Mouse (Mus musculus) retina, embryonic 14.5 days (tissue): ENCODE data around the gene Msrb1.
A peak's percentile ranks its signal among the peaks of the same experiment; 100 is the strongest.

ENCODE experiments used
- DNase-seq: peaks from one replicate; pipeline ENCODE4 v3.0.0-alpha.2; 2015; ENCODE audit warnings: low spot score

Msrb1 gene

DNA sequence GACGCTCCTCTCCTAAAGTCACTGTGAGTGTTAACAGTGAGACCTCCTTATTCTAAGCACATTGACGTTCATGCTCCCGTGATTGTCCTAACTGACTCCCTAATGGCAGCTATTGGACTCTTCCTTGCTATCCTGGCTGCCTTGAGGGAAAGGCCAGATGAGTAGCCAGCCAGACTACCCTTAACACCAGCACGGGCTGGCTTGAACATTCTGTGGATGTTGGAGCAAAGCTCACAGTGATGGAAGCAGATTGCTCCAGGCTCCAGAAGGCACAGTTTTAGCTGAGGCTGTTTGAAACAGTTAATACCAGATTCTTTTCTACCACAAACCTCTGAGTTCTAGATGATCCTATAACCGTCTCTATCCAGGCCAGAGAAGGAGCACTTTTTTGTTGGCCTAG is 7.5 kb downstream of the Msrb1 start:
- DNase-seq, result no peak

DNA sequence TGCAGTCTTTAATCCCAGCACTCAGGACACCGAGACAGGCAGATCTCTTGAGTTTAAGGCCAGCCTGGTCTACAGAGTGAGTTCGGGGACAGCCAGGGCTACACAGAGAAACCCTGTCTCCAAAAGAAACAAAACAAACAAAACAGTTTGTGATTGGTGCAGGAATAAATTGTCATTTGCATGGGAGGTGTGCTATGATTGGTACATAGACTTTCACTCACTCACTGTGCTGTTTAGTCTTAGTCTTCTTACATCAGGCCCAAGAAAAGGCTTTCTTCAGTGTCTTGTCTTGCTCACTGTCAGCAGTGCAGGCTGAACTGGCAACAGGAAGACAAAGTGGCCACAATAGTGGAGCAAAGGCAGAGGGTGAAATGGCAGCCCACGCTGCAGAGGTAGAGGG is 7.9 kb downstream of the Msrb1 start:
- no peak for DNase-seq

DNA sequence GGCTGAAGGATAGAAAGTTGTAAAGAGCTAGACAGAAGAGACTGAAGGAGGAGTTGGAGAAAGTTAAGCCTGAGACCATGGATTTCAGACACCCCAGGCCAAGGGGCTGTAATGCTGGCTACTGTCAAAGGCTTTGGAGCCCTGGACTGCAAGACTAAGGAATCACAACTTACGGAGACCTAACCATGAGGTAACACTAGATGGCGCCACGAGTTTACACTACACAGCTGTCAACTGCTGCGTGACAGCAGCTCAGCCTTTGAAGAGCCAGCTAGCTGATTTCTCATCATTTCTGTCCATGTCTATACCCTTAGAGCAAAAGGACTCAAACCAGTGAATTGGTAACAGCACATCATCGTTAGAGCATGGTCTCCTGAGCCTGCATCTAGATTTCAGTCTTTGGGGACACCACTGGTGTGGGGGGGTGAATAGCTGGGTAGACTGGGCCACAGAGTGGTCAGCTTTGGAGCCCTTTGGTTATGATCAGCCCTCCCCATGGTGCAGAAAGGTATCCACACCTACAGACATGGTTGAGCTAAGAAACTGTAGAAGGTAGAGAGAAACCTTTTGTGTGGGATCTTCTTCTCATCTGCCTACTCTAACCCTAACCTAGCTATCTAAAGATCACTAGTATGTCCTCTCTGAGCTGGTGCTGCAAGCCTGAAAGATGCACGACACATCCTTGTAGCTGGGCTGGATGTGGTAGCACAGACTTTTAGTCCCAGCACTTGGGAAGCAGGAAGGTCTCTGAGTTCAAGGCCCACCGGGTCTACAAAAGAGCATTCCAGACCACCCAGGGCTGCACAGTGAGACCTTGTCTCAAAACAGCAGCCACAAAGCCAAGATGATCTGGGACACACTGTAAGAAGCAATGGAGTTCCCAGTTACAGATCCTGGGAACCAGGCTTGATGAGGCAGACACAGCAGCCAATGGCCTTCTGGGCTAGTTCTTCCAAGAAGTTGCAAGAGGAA is 9.4 kb downstream of the Msrb1 start:
- peak; percentile 98 for DNase-seq

DNA sequence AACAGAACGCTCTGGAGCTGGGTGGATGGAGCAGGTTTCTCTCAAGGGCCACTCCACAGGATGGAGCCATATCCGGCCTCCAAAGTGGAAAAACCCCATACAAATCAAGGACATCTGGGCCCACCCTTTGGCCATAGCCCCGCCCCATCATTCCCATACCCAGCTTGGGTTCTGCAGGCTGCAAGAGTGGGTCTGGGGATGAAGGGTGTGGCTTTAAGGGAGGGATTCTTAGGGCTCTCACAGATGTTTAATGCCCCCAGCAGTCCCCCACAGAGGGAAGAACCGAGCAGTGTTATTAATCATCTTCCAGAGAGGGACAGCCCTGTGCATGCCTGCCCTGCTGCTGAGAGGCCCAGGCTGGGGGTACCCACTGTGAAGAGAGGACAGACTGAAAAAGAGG is 10.5 kb downstream of the Msrb1 start:
- DNase-seq, result no peak

DNA sequence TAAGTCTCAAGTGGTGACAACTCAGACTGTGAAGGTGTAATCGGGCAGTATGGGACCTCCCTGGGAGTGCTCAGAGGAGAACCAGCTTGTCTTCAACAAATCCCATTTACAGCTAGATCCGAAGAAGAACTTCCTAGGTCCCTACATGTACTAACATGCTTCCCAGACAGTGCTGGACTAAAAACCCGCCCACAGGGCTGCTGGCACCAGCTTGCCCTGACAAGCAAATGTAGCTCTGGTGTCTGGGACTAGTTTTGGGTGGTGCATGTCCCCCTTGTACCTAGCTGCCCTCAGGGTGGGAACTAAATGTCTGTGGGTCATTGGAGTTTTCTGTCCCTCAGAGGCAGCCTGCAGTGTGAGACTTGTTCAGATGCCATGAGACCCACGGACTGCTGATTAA is 15.1 kb downstream of the Msrb1 start:
- DNase-seq, result no peak

DNA sequence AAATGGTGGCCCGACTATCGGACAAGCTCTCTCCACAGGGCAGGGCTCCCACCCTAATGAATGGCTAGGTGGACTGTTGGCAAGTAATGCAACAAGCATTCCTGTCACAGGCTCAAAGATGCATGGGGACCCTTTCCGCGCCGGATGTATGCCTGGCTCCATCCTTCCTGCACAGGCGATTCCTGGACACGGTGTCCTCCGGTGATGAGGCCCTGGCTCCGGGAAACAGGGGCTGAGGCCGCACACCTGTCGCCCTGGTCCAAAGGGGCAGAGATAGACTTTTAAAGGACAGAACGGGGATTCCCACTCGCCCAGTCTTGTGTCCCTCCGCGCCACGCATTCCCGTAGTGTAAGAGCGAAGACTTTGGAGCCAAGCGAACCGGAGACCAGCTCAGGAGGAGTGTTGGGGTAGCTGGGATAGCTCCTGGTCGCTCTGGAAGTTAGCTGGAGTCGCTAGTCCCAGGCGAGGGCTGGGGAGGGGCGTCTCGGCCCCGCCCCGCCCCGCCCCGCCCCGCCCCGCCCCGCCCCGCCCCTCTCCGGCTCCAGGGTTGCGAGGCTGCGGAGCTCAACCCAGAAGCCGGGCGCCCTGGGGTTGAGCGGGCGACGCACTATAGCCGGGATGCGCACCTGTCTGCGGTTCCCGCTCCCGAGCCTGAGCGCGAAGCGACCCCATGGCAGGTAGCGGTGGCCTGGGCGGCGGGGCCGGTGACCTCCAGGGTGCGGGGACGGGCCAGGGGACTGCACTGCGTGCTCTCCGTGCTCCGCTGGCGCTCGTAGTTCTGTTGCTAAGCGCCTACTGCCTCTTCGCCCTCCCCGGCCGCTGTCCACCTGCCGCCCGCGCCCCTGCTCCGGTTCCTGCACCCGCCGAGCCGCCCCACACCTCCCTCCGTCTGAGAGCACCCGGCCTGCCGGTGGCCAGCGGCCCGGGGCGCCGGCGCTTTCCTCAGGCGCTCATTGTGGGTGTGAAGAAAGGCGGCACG is 16.3 kb downstream of the Msrb1 start, which contains the start of gene Hs3st6:
Gene Hs3st6 (plus strand): TSS at position 574 of the 980 bp plus-strand sequence.
- DNase-seq, result peak; percentile 59

DNA sequence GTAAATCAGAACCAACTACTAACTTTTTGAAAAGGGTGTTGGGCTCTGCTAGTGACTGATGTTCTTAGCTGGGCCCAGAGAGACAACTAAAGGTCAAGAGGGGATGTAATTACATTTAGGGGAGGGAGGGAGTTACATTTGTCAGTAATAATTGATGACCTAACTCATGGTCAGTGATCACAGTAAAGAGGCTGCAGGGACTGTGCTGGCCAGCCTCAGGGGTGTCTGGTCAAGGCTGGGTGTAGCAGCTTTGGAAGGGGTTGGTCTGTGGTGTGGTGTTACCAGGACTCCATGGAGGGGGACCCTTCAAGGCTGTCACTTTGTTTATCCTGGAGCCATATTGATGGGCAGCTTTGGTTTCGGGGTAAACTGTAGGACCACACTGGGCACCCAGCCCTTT is 21.0 kb downstream of the Msrb1 start:
- DNase-seq, result no peak

DNA sequence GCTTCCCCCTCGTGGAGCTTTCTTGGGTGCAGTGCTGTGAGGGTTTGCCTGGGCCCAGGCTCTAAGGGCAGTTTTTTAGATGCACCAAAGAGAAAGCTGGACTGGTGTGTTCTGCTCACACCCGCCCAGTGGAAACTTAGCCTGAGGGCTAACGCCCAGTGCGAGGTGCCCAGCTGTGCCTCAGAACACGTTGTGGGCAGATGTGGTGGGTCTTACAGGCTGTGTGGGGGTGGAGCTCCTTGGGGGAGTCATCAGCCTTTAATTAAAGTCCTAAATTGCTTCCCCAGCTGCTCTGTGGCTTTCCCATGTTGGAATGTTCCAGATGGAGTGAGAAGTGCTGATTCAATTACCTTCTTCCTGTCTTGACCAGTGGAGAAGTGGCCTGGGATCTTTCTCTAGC is 24.7 kb downstream of the Msrb1 start:
- no peak for DNase-seq

DNA sequence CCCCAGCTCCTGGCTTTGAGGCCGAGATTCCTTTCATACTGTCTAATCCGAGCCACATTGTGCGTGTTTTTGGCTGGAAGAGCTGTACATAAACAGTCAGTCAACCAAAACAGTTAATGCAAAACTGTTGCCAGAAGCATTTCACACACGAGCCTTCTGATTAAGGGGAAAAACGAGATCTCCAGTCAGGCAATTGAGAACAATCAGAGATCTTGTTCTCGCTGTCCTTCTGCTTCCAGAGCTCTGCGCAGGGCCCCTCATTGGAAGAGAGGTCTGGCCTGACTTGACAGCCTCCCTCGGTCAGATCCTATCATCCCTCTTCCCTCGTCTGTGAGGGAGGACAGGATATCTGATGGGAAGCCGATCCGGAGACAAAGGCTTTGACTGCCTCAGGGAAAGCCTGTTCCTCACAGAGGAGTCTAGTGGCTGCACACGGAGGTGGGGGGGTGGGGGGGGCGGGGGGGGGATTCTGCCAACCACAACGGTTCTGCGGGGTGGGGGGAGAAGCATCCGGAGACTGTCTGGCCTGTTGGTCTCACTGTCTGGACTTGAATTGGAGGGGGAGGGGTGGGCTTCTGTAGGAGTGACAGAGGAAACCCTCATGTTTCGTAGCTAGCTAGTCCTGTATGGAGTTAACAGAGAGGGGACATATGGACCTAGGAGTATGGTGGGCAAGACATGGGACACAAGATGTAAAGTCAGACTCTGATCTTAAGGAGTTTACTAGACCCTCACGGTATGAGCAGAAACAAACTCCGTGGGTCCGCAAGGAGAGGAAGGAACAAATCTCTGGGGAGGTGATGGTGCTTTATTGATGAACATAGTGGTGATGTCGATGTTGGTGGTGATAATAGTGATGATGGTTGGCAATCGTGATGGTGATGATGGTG is 28.8 kb downstream of the Msrb1 start:
- DNase-seq, result no peak

DNA sequence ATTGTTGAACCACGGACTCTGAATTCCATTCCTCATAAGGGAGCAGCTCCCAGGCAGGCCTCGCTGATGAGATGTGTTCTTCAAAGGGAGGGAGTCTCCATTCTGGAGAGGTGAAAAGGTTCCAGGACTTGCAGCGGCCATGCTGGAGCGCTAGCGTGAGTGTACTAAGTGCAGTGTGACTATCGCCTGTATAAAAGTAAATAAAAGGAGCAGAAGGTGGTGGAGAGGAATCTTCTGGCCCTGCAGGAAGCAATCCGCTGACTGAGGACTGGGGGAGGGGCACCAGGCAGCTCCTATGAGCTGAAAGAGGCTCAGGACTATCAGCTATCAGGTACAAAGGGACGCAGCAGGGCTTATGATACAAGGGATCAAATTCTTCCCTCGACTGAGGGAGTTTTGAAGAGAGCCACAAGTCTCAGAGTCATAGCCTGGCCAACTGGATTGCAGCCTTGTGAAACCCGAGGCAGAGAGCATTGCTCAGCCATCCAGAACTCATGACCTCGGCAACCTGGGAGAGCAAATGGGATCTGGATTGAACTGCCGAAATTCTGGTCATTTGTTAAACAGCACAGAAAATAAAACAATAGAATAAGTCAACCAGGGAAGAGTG is 29.9 kb downstream of the Msrb1 start:
- no peak for DNase-seq

DNA sequence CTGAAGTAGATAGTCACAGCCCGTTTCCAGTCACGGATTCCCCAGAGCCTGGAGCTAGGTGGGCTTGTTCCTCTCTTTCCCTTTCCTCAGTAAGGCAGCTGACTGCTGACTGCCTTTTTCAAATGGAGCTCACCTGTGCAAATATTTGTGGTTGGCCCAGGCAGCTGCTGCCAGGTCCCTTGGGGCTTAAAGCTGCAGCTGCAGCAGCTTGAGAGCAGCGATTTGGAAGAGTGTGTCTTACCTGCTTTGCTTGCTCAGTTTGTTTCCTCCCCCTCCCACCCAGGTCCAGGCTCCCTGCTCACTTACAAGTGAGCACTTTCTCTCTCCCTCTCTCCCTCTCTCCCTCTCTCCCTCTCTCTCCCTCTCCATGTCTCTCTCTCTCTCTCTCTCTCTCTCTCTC is 32.7 kb downstream of the Msrb1 start:
- DNase-seq, result no peak

DNA sequence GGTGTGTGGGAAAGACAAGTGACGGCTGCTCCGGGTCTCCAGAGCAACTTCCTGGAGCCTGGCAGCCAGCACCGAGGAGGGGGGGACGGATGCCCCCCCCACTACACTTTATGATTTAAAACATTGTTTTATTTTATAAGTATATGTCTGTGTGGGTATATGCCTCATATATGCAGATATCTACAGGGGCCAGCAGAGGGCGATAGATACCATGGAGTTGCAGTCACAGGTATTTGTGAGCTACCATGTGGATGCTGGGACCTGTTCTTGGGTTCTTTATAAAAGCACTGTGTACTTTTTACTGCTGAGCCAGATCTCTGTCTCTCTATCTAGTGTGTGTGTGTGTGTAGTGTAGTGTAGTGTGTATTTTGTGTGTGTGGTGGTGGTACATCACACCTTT is 36.8 kb downstream of the Msrb1 start:
- no peak for DNase-seq

DNA sequence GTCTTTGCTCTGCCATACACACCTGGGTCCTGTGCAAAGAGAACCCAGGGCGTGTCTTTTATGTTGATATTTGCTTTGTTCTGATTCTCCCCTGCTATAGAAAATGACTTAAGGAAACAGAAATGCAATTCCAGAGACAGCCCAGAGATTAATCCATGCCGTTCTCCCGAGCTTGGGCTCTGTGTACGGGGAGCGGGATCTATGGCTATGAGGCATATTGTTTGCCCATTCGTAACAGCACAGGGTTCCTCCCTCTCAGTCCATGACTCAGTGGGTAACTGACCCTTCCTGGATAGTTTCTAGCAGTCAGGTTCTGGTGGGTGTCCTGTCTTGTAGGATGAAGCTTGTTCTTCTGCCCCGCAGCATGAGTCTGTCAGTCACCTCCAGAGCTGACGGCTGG is 38.7 kb downstream of the Msrb1 start:
- DNase-seq, result no peak

DNA sequence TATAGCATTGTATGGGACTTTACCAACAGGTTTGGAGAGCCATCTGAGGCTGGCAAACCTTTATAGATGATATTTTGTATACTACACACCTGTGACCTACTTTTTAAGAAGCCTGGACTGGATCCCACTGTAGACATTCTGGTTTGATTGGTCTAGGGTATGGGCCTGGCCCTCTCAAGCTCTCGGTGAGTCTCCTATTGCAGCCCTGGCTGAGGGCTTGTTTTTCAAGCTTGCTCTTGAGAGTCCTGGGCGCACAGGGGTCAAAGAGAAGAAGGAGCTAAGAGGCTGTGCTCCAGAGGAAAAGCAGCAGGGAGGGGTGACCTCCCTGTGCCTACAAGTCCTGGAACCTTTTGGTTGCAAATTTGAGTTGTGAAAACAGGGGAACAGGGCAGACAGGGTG is 40.6 kb downstream of the Msrb1 start:
- no peak for DNase-seq

DNA sequence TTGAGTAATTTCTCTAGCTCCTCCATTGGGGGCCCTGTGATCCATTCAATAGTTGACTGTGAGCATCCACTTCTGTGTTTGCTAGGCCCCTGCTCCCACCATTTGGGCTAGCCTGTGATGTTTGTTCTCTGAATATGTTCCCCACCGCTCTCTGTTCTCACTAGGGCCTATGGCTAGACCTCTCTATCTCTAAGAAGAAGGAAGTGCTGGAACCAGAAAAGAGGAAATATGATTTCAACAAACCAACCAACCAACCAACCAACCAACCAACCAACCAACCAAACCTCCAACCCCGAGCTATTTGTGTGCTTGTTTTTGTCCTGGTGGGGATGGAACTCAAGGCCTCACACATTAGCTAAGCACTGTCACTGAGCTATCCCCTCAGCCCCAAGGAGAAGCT is 44.4 kb downstream of the Msrb1 start:
- DNase-seq, result no peak

DNA sequence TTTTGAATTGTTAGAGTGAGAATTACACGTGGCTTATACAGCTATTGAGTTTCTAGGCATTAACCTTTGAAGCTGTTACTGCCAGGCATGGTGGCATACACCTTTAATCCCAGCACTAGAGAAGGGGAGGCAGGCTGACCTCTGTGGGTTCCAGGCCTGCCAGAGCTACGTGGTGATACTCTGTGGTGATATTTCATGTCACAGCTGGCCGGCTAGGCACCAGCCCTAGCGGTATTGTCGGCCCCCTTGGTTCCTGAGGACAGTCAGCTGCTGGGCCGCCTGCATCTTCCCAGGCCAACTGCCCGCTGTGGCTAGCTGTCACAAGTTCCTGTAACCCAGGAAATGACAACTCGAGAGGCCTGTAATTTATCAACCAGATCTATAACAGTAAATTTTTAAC is 55.7 kb downstream of the Msrb1 start:
- DNase-seq, result no peak
